19 mouse cellular contexts compared by ENCODE assay signal in genomic region chr1:55173720-55174557, GRCm38 (mm10). TPM values are rescaled to one million over a fixed set of nuclear protein-coding genes. Genes with fewer than 3 reads are reported as not detected.
DNase-seq lines count a peak whose midpoint lies in the region; ATAC-seq and TF ChIP-seq lines count a peak whose summit lies in the region.
"Had no signal": no experiment of that assay in that cellular context is flagged by ENCODE, and none has a peak within 500 bp of the region (broad histone marks: within the 10 kb centered on the region; RNA-seq: fewer than 3 reads in every experiment).

No protein-coding gene starts in this region.

- H3K4me2 ChIP-seq in forebrain, embryonic 13.5 days: no peak overlapping the region
- no peak overlapping the region for H3K4me2 ChIP-seq in forebrain, embryonic 11.5 days (ENCODE audit: low read depth, low read length, severe bottlenecking)
- H3K4me2 ChIP-seq in intestine, postnatal 0 days (replicated peaks; ENCODE audit: low read depth): peak overlapping the region; percentile 40; the same call in 1 of the 2 replicates
- H3K4me2 ChIP-seq in midbrain, embryonic 15.5 days: no peak overlapping the region
- H3K4me2 ChIP-seq: heart, embryonic 15.5 days; hindbrain, embryonic 14.5 days; limb, embryonic 15.5 days; neural tube, embryonic 13.5 days had no signal

- H3K27ac ChIP-seq in forebrain, embryonic 13.5 days: no peak overlapping the region
- no peak overlapping the region for H3K27ac ChIP-seq in forebrain, embryonic 11.5 days (ENCODE audit: low read depth, low read length)
- peak overlapping the region; percentile 89 for H3K27ac ChIP-seq in intestine, postnatal 0 days (ENCODE audit: low read depth, low read length)
- H3K27ac ChIP-seq in midbrain, embryonic 15.5 days: no peak overlapping the region
- H3K27ac ChIP-seq: embryonic facial prominence, embryonic 10.5 days; heart, embryonic 15.5 days; hindbrain, embryonic 14.5 days; limb, embryonic 15.5 days; neural tube, embryonic 13.5 days had no signal

- 0 out of 2 replicates have a peak, but pooled peaks have one; percentile 21 for ATAC-seq in forebrain, embryonic 13.5 days
- no peak; the same call in 1 of the 2 replicates for ATAC-seq in forebrain, embryonic 11.5 days (replicated peaks; ENCODE audit: low FRiP score)
- ATAC-seq in intestine, postnatal 0 days: peak; percentile 95
- ATAC-seq in midbrain, embryonic 15.5 days (replicated peaks): no peak
- ATAC-seq: Patski had no signal

- H3K4me3 ChIP-seq in forebrain, embryonic 13.5 days: no peak overlapping the region
- no peak overlapping the region for H3K4me3 ChIP-seq in forebrain, embryonic 11.5 days (ENCODE audit: low read depth, low read length)
- no peak overlapping the region for H3K4me3 ChIP-seq in intestine, postnatal 0 days (ENCODE audit: low read depth, low read length)
- H3K4me3 ChIP-seq in midbrain, embryonic 15.5 days: no peak overlapping the region
- H3K4me3 ChIP-seq: embryonic facial prominence, embryonic 10.5 days; erythroblast, embryonic 14.5 days; heart, embryonic 15.5 days; limb, embryonic 15.5 days; neural tube, embryonic 13.5 days had no signal

- WGBS in forebrain, embryonic 13.5 days: 79% methylated on average over 10 of the region's 10 CpGs
- 87% methylated on average over 10 of the region's 10 CpGs for WGBS in forebrain, embryonic 11.5 days
- WGBS in intestine, postnatal 0 days: 40% methylated on average over 10 of the region's 10 CpGs
- WGBS in midbrain, embryonic 15.5 days: 81% methylated on average over 10 of the region's 10 CpGs

- H3K4me1 ChIP-seq in forebrain, embryonic 13.5 days: no peaks in the 10 kb centered on the region
- no peaks in the 10 kb centered on the region for H3K4me1 ChIP-seq in forebrain, embryonic 11.5 days (replicated peaks; ENCODE audit: control insufficient read depth, insufficient read depth, low read length)
- H3K4me1 ChIP-seq in intestine, postnatal 0 days (replicated peaks; ENCODE audit: control insufficient read depth, insufficient read depth, low read length): no peaks in the 10 kb centered on the region
- no peaks in the 10 kb centered on the region for H3K4me1 ChIP-seq in midbrain, embryonic 15.5 days
- H3K4me1 ChIP-seq: heart, embryonic 15.5 days; limb, embryonic 15.5 days; neural tube, embryonic 13.5 days had no signal

- H3K9ac ChIP-seq in forebrain, embryonic 13.5 days: no peak overlapping the region
- no peak overlapping the region for H3K9ac ChIP-seq in forebrain, embryonic 11.5 days (ENCODE audit: low read length)
- H3K9ac ChIP-seq in intestine, postnatal 0 days (ENCODE audit: low read depth, low read length): no peak overlapping the region
- no peak overlapping the region for H3K9ac ChIP-seq in midbrain, embryonic 15.5 days
- H3K9ac ChIP-seq: heart, embryonic 15.5 days; hindbrain, embryonic 14.5 days; limb, embryonic 15.5 days; neural tube, embryonic 13.5 days had no signal

- peak; percentile 55 for TF ChIP-seq CTCF in intestine, postnatal 0 days (IDR thresholded peaks at IDR 0.05; ENCODE audit: low read depth)

- no peak for DNase-seq in forebrain, embryonic 11.5 days (ENCODE audit: low spot score)
- peak; percentile 19 to 46 for DNase-seq in urinary bladder, postnatal 36 days (ENCODE audit: low spot score in 2 of 2)
- no peak for DNase-seq in urinary bladder, postnatal 4 days (ENCODE audit: low spot score in 2 of 2)
- DNase-seq in cerebellum, adult 9-11 months: no peak
- DNase-seq in frontal cortex, adult 2 months (ENCODE audit: extremely low spot score in 1 of 2, low spot score in 1 of 2): no peak
- DNase-seq: cerebellum, postnatal 25 days; gastrocnemius, postnatal 36 days; lung, postnatal 14 days; thymus, postnatal 4 days had no signal

- no peaks in the 10 kb centered on the region for H3K27me3 ChIP-seq in forebrain, embryonic 13.5 days
- H3K27me3 ChIP-seq in forebrain, embryonic 11.5 days (ENCODE audit: control insufficient read depth, insufficient read depth, low read length): no peaks in the 10 kb centered on the region
- no peaks in the 10 kb centered on the region for H3K27me3 ChIP-seq in intestine, postnatal 0 days (replicated peaks; ENCODE audit: control insufficient read depth, insufficient read depth, low read length)
- no peaks in the 10 kb centered on the region for H3K27me3 ChIP-seq in midbrain, embryonic 15.5 days (replicated peaks)
- H3K27me3 ChIP-seq: heart, embryonic 15.5 days; limb, embryonic 15.5 days; neural tube, embryonic 13.5 days; Patski had no signal

- H3K36me3 ChIP-seq in forebrain, embryonic 13.5 days (ENCODE audit: poor library complexity, severe bottlenecking): peaks cover 9% of the 10 kb centered on the region; the same call in 1 of the 2 replicates
- no peaks in the 10 kb centered on the region for H3K36me3 ChIP-seq in forebrain, embryonic 11.5 days (ENCODE audit: control insufficient read depth, insufficient read depth, low read length)
- peaks cover 9% of the 10 kb centered on the region; the same call in 1 of the 2 replicates for H3K36me3 ChIP-seq in intestine, postnatal 0 days (ENCODE audit: control insufficient read depth, insufficient read depth)
- 0 out of 2 replicates have a peak, but pooled peaks cover 2% of the 10 kb centered on the region for H3K36me3 ChIP-seq in midbrain, embryonic 15.5 days (replicated peaks)
- H3K36me3 ChIP-seq: heart, embryonic 15.5 days had no signal

- peaks cover 5% of the 10 kb centered on the region; the same call in 1 of the 2 replicates for H3K9me3 ChIP-seq in forebrain, embryonic 13.5 days (replicated peaks)
- H3K9me3 ChIP-seq in forebrain, embryonic 11.5 days (ENCODE audit: control insufficient read depth, low read length): no peaks in the 10 kb centered on the region; the same call in 1 of the 2 replicates
- no peaks in the 10 kb centered on the region for H3K9me3 ChIP-seq in intestine, postnatal 0 days (ENCODE audit: control insufficient read depth)
- H3K9me3 ChIP-seq in midbrain, embryonic 15.5 days: no peaks in the 10 kb centered on the region

RNA-seq across cellular contexts. Expression of gene Mob4, which starts 42.9 kb away (rescaled TPM):
- polyA plus RNA-seq in forebrain, embryonic 13.5 days (2015; fragmentation: Nextera tagmentation; extraction: Ambion mirVana): 191 and 198 TPM in 2 replicates
- polyA plus RNA-seq in forebrain, embryonic 11.5 days (2014; fragmentation: Nextera tagmentation; extraction: Ambion mirVana): 133 and 163 TPM in 2 replicates
- 87.1 and 95.3 TPM in 2 replicates for polyA plus RNA-seq in intestine, postnatal 0 days (2015; fragmentation: Nextera tagmentation; extraction: Ambion mirVana)
- polyA plus RNA-seq in frontal cortex, adult 2 months (2012; rRNA removed): 45.5 and 47.1 TPM in 2 replicates
- 165 and 174 TPM in 2 replicates for polyA plus RNA-seq in midbrain, embryonic 15.5 days (2015; fragmentation: Nextera tagmentation; extraction: Ambion mirVana)

RNA-seq across cellular contexts. Expression of gene Rftn2, which starts 52.6 kb away (rescaled TPM):
- polyA plus RNA-seq in forebrain, embryonic 13.5 days (2015; fragmentation: Nextera tagmentation; extraction: Ambion mirVana): 10.7 and 11.1 TPM in 2 replicates
- 8.0 and 8.2 TPM in 2 replicates for polyA plus RNA-seq in forebrain, embryonic 11.5 days (2014; fragmentation: Nextera tagmentation; extraction: Ambion mirVana)
- 2.8 and 3.4 TPM in 2 replicates for polyA plus RNA-seq in intestine, postnatal 0 days (2015; fragmentation: Nextera tagmentation; extraction: Ambion mirVana)
- polyA plus RNA-seq in frontal cortex, adult 2 months (2012; rRNA removed): 19.5 and 21.7 TPM in 2 replicates
- polyA plus RNA-seq in midbrain, embryonic 15.5 days (2015; fragmentation: Nextera tagmentation; extraction: Ambion mirVana): 6.9 and 9.2 TPM in 2 replicates
- polyA plus RNA-seq: erythroblast, embryonic 14.5 days had no signal

Comparison
In these comparisons a context has a peak if more than half of its experiments do, and no peak if none do; other contexts are left out.
1. ATAC-seq: peak in forebrain, embryonic 13.5 days (single experiment) and intestine, postnatal 0 days (single experiment); none in forebrain, embryonic 11.5 days (single experiment) and midbrain, embryonic 15.5 days (single experiment).
2. DNase-seq: peak in urinary bladder, postnatal 36 days (2 of 2); none in forebrain, embryonic 11.5 days (single experiment), urinary bladder, postnatal 4 days (0 of 2), cerebellum, adult 9-11 months (single experiment) and frontal cortex, adult 2 months (0 of 2).